Mouse (Mus musculus) brain, embryonic 14.5 days (tissue): ENCODE results near the gene Dpep2nb.
"Not testable (repeated sequence)": the region's sequence is repeated elsewhere in the genome, so short reads cannot be mapped to it uniquely, and the experiment has no call there.

Source experiments
- CTCF ChIP-seq: fragments of 200-500 bp; IDR thresholded peaks from 2 replicates; pipeline ENCODE4 v1.5.1; 2012; ENCODE audit warnings: inconsistent platforms, mild to moderate bottlenecking, moderate library complexity, borderline replicate concordance; ENCODE audit not compliant: insufficient read depth, insufficient read length; ENCODE audit errors: extremely low read depth
- POLR2A ChIP-seq: fragments of 200-500 bp; IDR thresholded peaks from 2 replicates; pipeline ENCODE4 v1.6.1; 2012; ENCODE audit warnings: mild to moderate bottlenecking, inconsistent platforms, borderline replicate concordance; ENCODE audit not compliant: poor library complexity, insufficient read depth, insufficient read length, severe bottlenecking; ENCODE audit errors: extremely low read depth

DNA sequence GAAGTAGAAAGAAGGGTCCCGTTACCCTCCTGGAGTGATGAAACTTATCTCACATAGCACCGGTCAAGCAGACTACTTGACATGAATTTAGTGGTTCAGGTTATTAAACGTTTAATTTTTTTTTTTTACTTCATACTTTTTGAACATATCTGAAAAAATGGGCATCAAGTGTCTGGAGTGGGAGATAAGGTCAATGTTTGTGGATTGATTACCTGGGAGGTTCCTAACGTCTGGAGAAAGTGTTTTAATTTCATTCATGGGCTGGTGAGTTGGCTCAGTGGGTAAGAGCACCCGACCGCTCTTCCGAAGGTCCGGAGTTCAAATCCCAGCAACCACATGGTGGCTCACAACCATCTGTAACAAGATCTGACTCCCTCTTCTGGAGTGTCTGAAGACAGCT lies 6.4 kb upstream of the Dpep2nb start:
- not testable (repeated sequence) for TF ChIP-seq POLR2A, CTCF
